Mouse (Mus musculus) bone marrow, adult 2 months (tissue): ENCODE data around the gene Mia2. TPM values are rescaled to one million over a fixed set of nuclear protein-coding genes. Genes with fewer than 3 reads are reported as not detected.

Source experiments
- H3K27ac ChIP-seq: fragments of 200-500 bp; 2 replicates; pipeline ENCODE4 v1.5.1; 2012; ENCODE audit warnings: low read depth, mild to moderate bottlenecking, control low read depth, inconsistent platforms, low read length; ENCODE audit not compliant: control insufficient read depth, poor library complexity, insufficient read depth
- H3K4me1 ChIP-seq: fragments of 200-500 bp; 2 replicates; pipeline ENCODE4 v1.6.1; 2011; ENCODE audit warnings: low read length; ENCODE audit not compliant: control insufficient read depth, insufficient read depth
- H3K4me3 ChIP-seq: fragments of 200-500 bp; replicated peaks from 2 replicates; pipeline ENCODE3; 2011; ENCODE audit warnings: mild to moderate bottlenecking, low read depth, low read length, control low read depth; ENCODE audit not compliant: control insufficient read depth
- CTCF ChIP-seq: fragments of 200-500 bp; IDR thresholded peaks from 2 replicates; pipeline ENCODE4 v1.5.1; 2011; ENCODE audit warnings: low read length, control low read depth; ENCODE audit not compliant: control insufficient read depth, insufficient read depth
- POLR2A ChIP-seq: fragments of 200-500 bp; IDR thresholded peaks from 2 replicates; pipeline ENCODE4 v1.6.1; 2011; ENCODE audit warnings: low read depth, mild to moderate bottlenecking, control low read depth, low read length, borderline replicate concordance; ENCODE audit not compliant: control insufficient read depth
- WGBS: fragments of 180-500 bp; shearing (Covaris S2); methylation state at CpG from one replicate; pipeline ENCODE4 v1.1.7; 2018; 5-methylcytosine and 5-hydroxymethylcytosine counted together
- polyA plus RNA-seq: library from polyadenylated mRNA; stranded (reverse); fragments of >200 nt; gene quantifications from 2 replicates; pipeline ENCODE4 v1.2.4, GENCODE M21; 2011; ENCODE audit warnings: low replicate concordance; ENCODE audit not compliant: missing spikeins, insufficient read depth, insufficient read length

Gene Mia2
- polyA plus RNA-seq, 1 experiment = 44.9 TPM

- TF ChIP-seq CTCF = peak; percentile 7; the same call in 1 of the 2 replicates
- TF ChIP-seq POLR2A = no peak
- H3K4me1 ChIP-seq = peaks cover 6% of the 10 kb centered on the region; the same call in 1 of the 2 replicates
- WGBS = 56% methylated on average over 7 of the region's 7 CpGs
- H3K4me3 ChIP-seq = peak overlapping the region; percentile 43
- H3K27ac ChIP-seq = peak overlapping the region; percentile 56
Measured at GRCm38 (mm10) chr12:59132940-59133339, 37.3 kb downstream of the Mia2 start.

DNA sequence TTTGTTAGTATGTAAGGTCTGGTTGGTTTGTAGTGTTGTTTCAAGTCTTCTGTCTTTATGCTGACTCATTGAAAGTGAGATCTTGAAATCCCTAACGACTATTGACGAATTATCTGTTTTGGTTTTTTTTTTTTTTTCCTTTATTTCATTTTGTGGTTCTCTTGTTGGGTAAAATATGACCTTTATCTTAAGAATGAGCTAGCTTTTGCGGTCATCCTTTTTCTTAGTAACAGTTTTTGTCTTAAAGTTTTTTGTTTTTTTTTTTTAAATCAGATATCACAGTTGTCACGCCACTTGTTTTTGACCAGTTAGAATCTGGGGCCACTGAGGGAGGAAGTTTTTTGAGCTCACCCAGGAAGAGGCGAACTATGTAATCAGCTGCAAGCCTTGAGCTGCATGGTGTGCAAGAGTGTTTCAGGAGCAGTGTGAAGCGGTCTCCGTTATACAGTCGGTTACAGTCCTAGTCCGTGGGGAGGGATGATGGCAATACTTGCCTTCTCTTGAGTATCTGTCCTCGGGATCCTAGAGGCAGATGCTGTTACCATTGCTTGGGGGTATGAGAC, 37.9 kb downstream of the Mia2 start:
- WGBS = 27% methylated on average over 10 of the region's 10 CpGs
- Histone ChIP-seq H3K4me1 (peaks cover 6% of the 10 kb centered on the region; the same call in 1 of the 2 replicates), H3K4me3 (peak overlapping the region; percentile 43), H3K27ac (peak overlapping the region; percentile 5; the same call in 1 of the 2 replicates)
- TF ChIP-seq POLR2A (no peak), CTCF (no peak)

DNA sequence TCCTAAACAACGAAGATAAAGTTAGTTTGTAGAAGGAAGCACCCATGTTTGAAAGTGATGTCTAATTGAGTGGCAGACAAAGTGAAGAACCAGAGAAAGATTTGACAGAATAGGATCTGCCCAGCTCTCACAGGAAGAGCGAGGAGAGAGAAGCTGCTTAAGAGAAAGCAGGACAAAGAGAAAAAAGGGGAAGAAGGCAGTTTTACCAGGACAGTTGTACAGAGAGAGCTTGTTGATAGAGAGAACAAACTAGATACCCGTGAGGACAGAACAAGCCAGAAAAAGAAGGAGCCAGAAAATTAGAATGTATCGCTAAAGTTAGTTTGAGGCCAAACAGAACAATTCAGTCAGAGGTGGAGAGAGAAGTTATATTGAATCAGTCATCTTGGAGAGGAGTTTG, 39.5 kb downstream of the Mia2 start:
- no peak for TF ChIP-seq CTCF
- TF ChIP-seq POLR2A = no peak
- Histone ChIP-seq H3K4me1 (peaks cover 6% of the 10 kb centered on the region; the same call in 1 of the 2 replicates), H3K4me3 (no peak overlapping the region), H3K27ac (no peak overlapping the region; the same call in 1 of the 2 replicates)
- 71% methylated on average over 4 of the region's 4 CpGs for WGBS

DNA sequence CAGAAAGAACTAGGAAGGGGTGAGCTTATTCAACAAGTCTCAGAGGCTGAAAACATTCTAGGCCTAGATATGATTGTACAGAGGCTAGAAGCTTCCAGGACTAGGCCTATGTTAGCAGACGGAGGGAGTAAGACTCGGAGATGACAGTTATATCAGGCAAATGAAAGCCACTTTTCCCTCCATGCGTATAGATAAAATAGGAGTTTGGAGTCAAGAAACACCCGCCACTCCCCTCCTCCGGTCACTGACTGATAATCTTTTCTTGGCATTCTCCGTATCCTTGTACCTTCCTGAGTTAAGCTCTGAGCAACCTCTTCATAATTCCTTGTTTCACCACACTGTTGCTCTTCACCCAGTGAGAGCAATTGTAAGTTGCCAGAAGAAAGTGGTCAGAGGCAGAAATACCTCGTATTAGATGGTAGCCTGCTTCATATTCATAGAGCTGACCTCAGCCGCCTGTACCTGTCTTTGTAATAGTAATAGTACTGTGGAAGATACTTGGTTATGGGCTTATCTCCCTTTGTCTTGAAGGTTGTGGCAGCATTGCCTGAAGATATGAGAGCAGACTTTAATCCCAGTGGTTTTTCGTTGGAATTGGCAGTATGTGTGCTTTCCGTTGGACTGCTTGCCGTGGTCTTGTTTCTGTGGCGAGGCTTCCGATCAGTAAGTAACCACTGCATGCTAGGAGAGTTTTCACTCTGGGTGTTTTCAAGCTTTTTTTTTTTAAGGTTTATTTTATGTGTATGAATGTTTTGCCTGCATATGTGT, 40.1 kb downstream of the Mia2 start:
- Histone ChIP-seq H3K4me3 (peak overlapping the region; percentile 32), H3K4me1 (peaks cover 6% of the 10 kb centered on the region; the same call in 1 of the 2 replicates), H3K27ac (no peak overlapping the region; the same call in 1 of the 2 replicates)
- TF ChIP-seq CTCF (no peak), POLR2A (no peak)
- 67% methylated on average over 13 of the region's 13 CpGs for WGBS

GRCm38 (mm10) chr12:59137031-59137430, 41.4 kb downstream of the Mia2 start:
- Histone ChIP-seq H3K27ac (no peak overlapping the region), H3K4me3 (no peak overlapping the region), H3K4me1 (peaks cover 6% of the 10 kb centered on the region; the same call in 1 of the 2 replicates)
- WGBS = 88% methylated on average over 6 of the region's 6 CpGs
- no peak for TF ChIP-seq POLR2A
- no peak for TF ChIP-seq CTCF

GRCm38 (mm10) chr12:59139372-59139771, 43.8 kb downstream of the Mia2 start:
- TF ChIP-seq POLR2A = no peak
- 0 out of 2 replicates have a peak, but pooled peaks have one; percentile 5 for TF ChIP-seq CTCF
- Histone ChIP-seq H3K4me3 (no peak overlapping the region), H3K27ac (no peak overlapping the region), H3K4me1 (no peaks in the 10 kb centered on the region; the same call in 1 of the 2 replicates)
- WGBS = 77% methylated on average over 2 of the region's 2 CpGs

GRCm38 (mm10) chr12:59145130-59145529, 49.5 kb downstream of the Mia2 start:
- Histone ChIP-seq H3K27ac (no peak overlapping the region), H3K4me1 (no peaks in the 10 kb centered on the region), H3K4me3 (no peak overlapping the region)
- no peak for TF ChIP-seq CTCF
- TF ChIP-seq POLR2A = no peak

DNA sequence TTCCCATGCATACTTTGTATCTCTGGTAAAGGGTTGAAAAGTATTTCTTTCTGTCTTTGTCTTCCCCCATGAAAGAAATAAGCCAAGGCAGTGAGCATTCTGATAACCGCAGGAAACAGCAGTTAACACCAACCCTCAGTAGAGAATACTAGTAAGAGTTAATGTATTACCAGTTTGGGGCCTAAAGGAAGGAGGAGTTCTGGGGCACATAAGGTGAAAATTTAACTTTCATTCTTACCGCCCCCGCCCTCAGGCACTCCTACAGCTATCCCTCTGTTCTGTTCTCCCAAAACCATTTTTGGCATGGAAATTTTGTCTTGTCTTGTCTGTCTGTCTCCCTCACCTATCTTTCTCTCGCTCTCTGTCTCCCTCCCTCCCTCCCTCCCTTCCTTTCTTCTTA, 54.1 kb downstream of the Mia2 start:
- H3K27ac ChIP-seq = no peak overlapping the region
- TF ChIP-seq CTCF (no peak), POLR2A (no peak)
- no peak overlapping the region for H3K4me3 ChIP-seq
- 92% methylated on average over 4 of the region's 4 CpGs for WGBS
- no peaks in the 10 kb centered on the region for H3K4me1 ChIP-seq
